Mouse (Mus musculus) myocyte (in vitro differentiated cells): Measurements from ENCODE around the gene Slc22a2. TPM values are rescaled to one million over a fixed set of nuclear protein-coding genes. Genes with fewer than 3 reads are reported as not detected.

Source experiments
- H3K27me3 ChIP-seq: one replicate; pipeline ENCODE4 v1.6.1; 2011; ENCODE audit not compliant: control insufficient read depth, insufficient read depth, insufficient read length
- H3K36me3 ChIP-seq: one replicate; pipeline ENCODE4 v1.6.1; 2011; ENCODE audit not compliant: control insufficient read depth, insufficient read depth
- H3K4me2 ChIP-seq: one replicate; pipeline ENCODE4 v1.6.1; 2011; ENCODE audit warnings: low read depth, control low read depth
- H3K4me3 ChIP-seq: one replicate; pipeline ENCODE4 v1.5.1; 2011; ENCODE audit warnings: mild to moderate bottlenecking, control low read depth, moderate library complexity
- H3K79me2 ChIP-seq: one replicate; pipeline ENCODE4 v1.6.1; 2011; ENCODE audit not compliant: control insufficient read depth, insufficient read depth
- H3ac ChIP-seq: one replicate; pipeline ENCODE4 v1.6.1; 2011; ENCODE audit not compliant: control insufficient read depth, insufficient read length
- CEBPB ChIP-seq: IDR thresholded peaks from 2 replicates; pipeline ENCODE4 v1.6.1; 2011; ENCODE audit warnings: mild to moderate bottlenecking, moderate library complexity; ENCODE audit not compliant: poor library complexity, insufficient read depth, severe bottlenecking
- E2F4 ChIP-seq: IDR thresholded peaks from one replicate; pipeline ENCODE4 v1.6.1; 2011; ENCODE audit warnings: mild to moderate bottlenecking, control low read depth, moderate library complexity; ENCODE audit not compliant: insufficient read depth
- MAX ChIP-seq: IDR thresholded peaks from one replicate; pipeline ENCODE4 v1.6.1; 2011; ENCODE audit warnings: low read depth, mild to moderate bottlenecking, control low read depth
- MYOD1 ChIP-seq, 3 experiments: IDR thresholded peaks; one replicate each; pipeline ENCODE4 v1.6.1; 2011; ENCODE audit warnings: control low read depth in 2 of 3, low read depth in 2 of 3, mild to moderate bottlenecking in 2 of 3, moderate library complexity in 1 of 3; ENCODE audit not compliant: insufficient read length in 2 of 3, control insufficient read depth in 1 of 3
- MYOG ChIP-seq, 3 experiments: IDR thresholded peaks; one replicate each; pipeline ENCODE4 v1.6.1; 2011; ENCODE audit warnings: control low read depth in 2 of 3, low read depth in 2 of 3, mild to moderate bottlenecking in 2 of 3; ENCODE audit not compliant: insufficient read length in 2 of 3, control insufficient read depth in 1 of 3, insufficient read depth in 1 of 3
- POLR2A ChIP-seq: IDR thresholded peaks from one replicate; pipeline ENCODE4 v1.6.1; 2011; ENCODE audit warnings: low read depth, mild to moderate bottlenecking, control low read depth, moderate library complexity; ENCODE audit not compliant: insufficient read length
- POLR2AphosphoS2 ChIP-seq: IDR thresholded peaks from one replicate; pipeline ENCODE4 v1.6.1; 2011; ENCODE audit warnings: low read depth, control low read depth; ENCODE audit not compliant: insufficient read length
- REST ChIP-seq: IDR thresholded peaks from one replicate; pipeline ENCODE4 v1.6.1; 2011; ENCODE audit warnings: mild to moderate bottlenecking, control low read depth, moderate library complexity; ENCODE audit not compliant: insufficient read depth, insufficient read length
- SRF ChIP-seq: IDR thresholded peaks from one replicate; pipeline ENCODE4 v1.6.1; 2011; ENCODE audit warnings: low read depth; ENCODE audit not compliant: control insufficient read depth, insufficient read length
- TCF12 ChIP-seq: IDR thresholded peaks from one replicate; pipeline ENCODE4 v1.6.1; 2011; ENCODE audit warnings: mild to moderate bottlenecking, control low read depth; ENCODE audit not compliant: poor library complexity, insufficient read depth, severe bottlenecking
- TCF3 ChIP-seq: IDR thresholded peaks from one replicate; pipeline ENCODE4 v1.6.1; 2011; ENCODE audit warnings: low read depth, control low read depth; ENCODE audit not compliant: insufficient read length
- USF1 ChIP-seq: IDR thresholded peaks from one replicate; pipeline ENCODE4 v1.6.1; 2011; ENCODE audit warnings: low read depth, mild to moderate bottlenecking, control low read depth, moderate library complexity
- polyA plus RNA-seq: library from polyadenylated mRNA; unstranded; fragments of >200 nt; fragmentation: generic; extraction: Trizol; gene quantifications from one replicate; pipeline ENCODE4 v1.2.1, GENCODE M21; 2012; ENCODE audit warnings: missing spikeins

Slc22a2 gene
- polyA plus RNA-seq, 1 experiment, result not detected

GRCm38 (mm10) chr17:12606634-12607033 lies 22.7 kb downstream of the Slc22a2 start:
- Histone ChIP-seq H3K27me3 (no peaks in the 10 kb centered on the region), H3K36me3 (no peaks in the 10 kb centered on the region), H3ac (no peak overlapping the region), H3K4me3 (no peak overlapping the region), H3K79me2 (no peaks in the 10 kb centered on the region), H3K4me2 (no peak overlapping the region)
- TF ChIP-seq POLR2AphosphoS2 (no peak), REST (no peak), SRF (no peak), POLR2A (no peak), TCF3 (no peak), MAX (no peak), MYOD1 (IDR thresholded peaks at IDR 0.05; ENCODE audit: control insufficient read depth in 1 of 3, insufficient read length in 2 of 3, low read depth in 2 of 3) (no peak), CEBPB (no peak), USF1 (no peak), E2F4 (no peak), MYOG (IDR thresholded peaks at IDR 0.05; ENCODE audit: control insufficient read depth in 1 of 3, insufficient read depth in 1 of 3, insufficient read length in 2 of 3, low read depth in 2 of 3) (no peak), TCF12 (no peak)

DNA sequence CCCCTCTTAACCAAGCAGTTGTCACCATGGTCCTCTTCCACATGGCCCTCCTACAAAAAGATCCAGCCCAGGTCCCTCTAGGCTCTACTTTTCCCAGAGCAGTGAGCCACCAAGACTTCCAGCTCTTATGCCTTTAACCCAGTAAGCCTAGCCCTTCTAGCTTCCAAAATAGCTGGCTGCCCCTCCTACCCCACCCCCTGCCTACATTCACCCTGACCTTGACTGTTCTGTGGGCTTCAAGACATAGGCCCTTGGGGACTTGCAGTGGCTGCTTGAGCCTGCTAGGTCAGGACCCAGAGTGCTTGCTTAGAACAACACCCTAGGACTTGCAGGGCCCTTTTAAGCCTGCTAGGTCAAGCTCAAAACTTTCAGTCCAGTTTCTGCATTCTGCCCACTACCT lies 23.3 kb downstream of the Slc22a2 start:
- Histone ChIP-seq H3K4me2 (no peak overlapping the region), H3K36me3 (no peaks in the 10 kb centered on the region), H3K27me3 (no peaks in the 10 kb centered on the region), H3K79me2 (no peaks in the 10 kb centered on the region), H3ac (no peak overlapping the region), H3K4me3 (no peak overlapping the region)
- TF ChIP-seq TCF3, result no peak
- no peak for TF ChIP-seq MAX
- TF ChIP-seq REST, result no peak
- TF ChIP-seq CEBPB, result no peak
- no peak for TF ChIP-seq E2F4
- TF ChIP-seq MYOG (IDR thresholded peaks at IDR 0.05; ENCODE audit: control insufficient read depth in 1 of 3, insufficient read depth in 1 of 3, insufficient read length in 2 of 3, low read depth in 2 of 3), result no peak
- no peak for TF ChIP-seq POLR2AphosphoS2
- no peak for TF ChIP-seq POLR2A
- TF ChIP-seq MYOD1 (IDR thresholded peaks at IDR 0.05; ENCODE audit: control insufficient read depth in 1 of 3, insufficient read length in 2 of 3, low read depth in 2 of 3), result no peak
- no peak for TF ChIP-seq USF1
- no peak for TF ChIP-seq TCF12
- TF ChIP-seq SRF, result no peak

DNA sequence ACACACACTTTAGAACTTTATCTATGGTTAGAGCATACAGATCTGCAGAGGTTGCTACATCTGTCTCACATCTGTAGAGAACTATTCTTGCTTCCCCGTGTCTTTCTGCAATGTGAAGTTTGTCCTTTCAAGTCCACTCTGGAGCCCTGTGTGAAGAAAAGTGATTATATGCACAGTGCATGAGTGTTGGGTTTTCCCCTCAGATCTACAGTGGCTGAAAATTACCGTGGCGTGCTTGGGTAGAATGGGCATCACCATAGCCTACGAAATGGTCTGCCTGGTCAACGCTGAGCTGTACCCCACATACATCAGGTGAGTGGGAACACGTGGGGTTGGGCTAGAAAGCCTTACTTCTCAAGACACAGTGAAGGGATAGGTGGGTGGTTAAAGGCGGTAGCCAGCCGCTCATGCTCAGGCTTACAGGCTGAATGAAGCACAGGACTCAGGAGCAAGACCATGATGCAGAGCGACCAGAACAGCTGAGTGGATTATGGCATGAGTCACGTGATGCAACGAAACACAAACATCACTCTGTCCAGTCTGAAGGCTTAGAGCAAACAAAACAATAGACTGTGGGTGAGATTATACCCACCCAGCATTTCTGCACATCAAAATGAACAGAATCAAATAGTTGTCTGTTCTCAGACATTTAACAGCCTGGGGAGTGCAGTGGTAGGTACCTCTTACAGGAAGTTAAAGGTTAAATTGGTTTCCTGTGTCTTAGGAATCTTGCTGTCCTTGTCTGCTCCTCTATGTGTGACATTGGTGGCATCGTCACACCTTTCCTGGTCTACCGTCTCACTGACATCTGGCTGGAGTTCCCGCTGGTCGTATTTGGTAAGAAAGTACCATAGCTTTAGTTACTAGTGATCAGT lies 30.8 kb downstream of the Slc22a2 start:
- H3K27me3 ChIP-seq, result no peaks in the 10 kb centered on the region
- H3K79me2 ChIP-seq, result no peaks in the 10 kb centered on the region
- H3K36me3 ChIP-seq, result no peaks in the 10 kb centered on the region
- peak; percentile 27 for TF ChIP-seq USF1
- no peak for TF ChIP-seq MYOD1 (IDR thresholded peaks at IDR 0.05; ENCODE audit: control insufficient read depth in 1 of 3, insufficient read length in 2 of 3, low read depth in 2 of 3)
- H3ac ChIP-seq, result no peak overlapping the region
- no peak overlapping the region for H3K4me2 ChIP-seq
- H3K4me3 ChIP-seq, result no peak overlapping the region

GRCm38 (mm10) chr17:12615429-12615828 lies 31.5 kb downstream of the Slc22a2 start:
- Histone ChIP-seq H3K79me2 (no peaks in the 10 kb centered on the region), H3ac (no peak overlapping the region), H3K27me3 (no peaks in the 10 kb centered on the region), H3K36me3 (no peaks in the 10 kb centered on the region), H3K4me3 (no peak overlapping the region), H3K4me2 (no peak overlapping the region)
- no peak for TF ChIP-seq CEBPB

- no peaks in the 10 kb centered on the region for H3K36me3 ChIP-seq
- TF ChIP-seq MYOG (IDR thresholded peaks at IDR 0.05; ENCODE audit: control insufficient read depth in 1 of 3, insufficient read depth in 1 of 3, insufficient read length in 2 of 3, low read depth in 2 of 3) (no peak), E2F4 (no peak), POLR2AphosphoS2 (no peak), USF1 (no peak), MAX (no peak), CEBPB (no peak), TCF12 (no peak), POLR2A (no peak), MYOD1 (IDR thresholded peaks at IDR 0.05; ENCODE audit: control insufficient read depth in 1 of 3, insufficient read length in 2 of 3, low read depth in 2 of 3) (no peak), REST (no peak), SRF (no peak), TCF3 (no peak)
Measured at GRCm38 (mm10) chr17:12619641-12620040, 35.7 kb downstream of the Slc22a2 start.

More at GRCm38 (mm10) chr17:12619641-12620040, 35.7 kb downstream of the Slc22a2 start:
- H3K4me3 ChIP-seq, result no peak overlapping the region
- no peaks in the 10 kb centered on the region for H3K79me2 ChIP-seq
- H3K27me3 ChIP-seq, result no peaks in the 10 kb centered on the region
- H3K4me2 ChIP-seq, result no peak overlapping the region
- no peak overlapping the region for H3ac ChIP-seq
